Mouse (Mus musculus): ENCODE measurements at regions not wholly inside any gene's neighbourhood (a gene's known extent, or its start where the extent isn't known, plus 50 kb on each side); places are given as distances from the start of the nearest gene placed in this dataset.

DNA sequence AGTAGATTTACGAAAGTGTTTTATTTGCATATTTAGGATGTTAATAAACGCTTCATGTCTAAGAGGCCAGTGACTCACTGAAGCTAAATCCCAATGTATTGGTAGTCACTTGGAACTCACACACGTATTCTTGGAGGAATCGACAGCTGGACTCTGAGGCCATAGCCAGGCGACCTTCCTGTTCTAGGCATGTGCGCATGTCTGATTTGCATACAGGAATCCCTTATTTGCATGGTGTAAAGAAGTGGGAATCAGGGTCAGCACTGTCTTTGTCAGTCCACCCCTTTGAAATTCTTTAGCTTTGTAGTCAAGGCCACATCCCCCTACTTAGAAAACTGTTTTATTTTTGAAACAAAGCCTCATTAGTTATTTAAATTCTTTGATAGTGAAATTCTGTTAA, 308.4 kb downstream of the Fat4 start:
- Histone ChIP-seq H3K79me2 (replicated peaks; ENCODE audit: control insufficient read depth, extremely low read depth, insufficient read depth, poor library complexity, severe bottlenecking) (no peaks in the 10 kb centered on the region), H3K36me3 (replicated peaks in 1 of 2; ENCODE audit: control insufficient read depth in 1 of 2, insufficient read depth in 1 of 2, low read length in 1 of 2) (no peaks in the 10 kb centered on the region), H3K4me1 (ENCODE audit: control insufficient read depth in 1 of 2, insufficient read depth in 2 of 2) (peaks cover 0 to 3% of the 10 kb centered on the region in 2 experiments; a peak in 2 of 4 replicates), H3K27ac (ENCODE audit: insufficient read depth, low read depth) (no peak overlapping the region), H3K27me3 (replicated peaks) (no peaks in the 10 kb centered on the region), H3K9me3 (replicated peaks; ENCODE audit: low read length) (no peaks in the 10 kb centered on the region), H3K4me3 (replicated peaks in 1 of 3; ENCODE audit: low read depth in 2 of 3, low read length in 2 of 3, poor library complexity in 1 of 3) (no peak overlapping the region), H3K9ac (ENCODE audit: insufficient read depth, low read depth) (no peak overlapping the region), H3K4me2 (ENCODE audit: insufficient read depth, low read depth, poor library complexity, severe bottlenecking) (no peak overlapping the region)
- in situ Hi-C loops (cut with MboI; ENCODE audit: low pct_ligation_motif_present, low pct_unique_long_range_greater_than_20kb, low sequenced_read_pairs), result no loop called here
- DNase-seq (ENCODE audit: extremely low read depth), result peak; percentile 8
- dilution Hi-C loops (cut with MboI; ENCODE audit: extremely low pct_ligation_motif_present, extremely low pct_unique_long_range_greater_than_20kb, low sequenced_read_pairs), result no loop called here
- TF ChIP-seq POLR2AphosphoS2 (IDR thresholded peaks at IDR 0.05; ENCODE audit: low read depth, low read length) (no peak), MYC (IDR thresholded peaks at IDR 0.05; ENCODE audit: low read depth, low read length) (no peak), ZKSCAN1 (IDR thresholded peaks at IDR 0.05; ENCODE audit: borderline replicate concordance, low read depth, low read length) (no peak), IRF4 (IDR thresholded peaks at IDR 0.05; ENCODE audit: low read depth, low read length) (no peak), BHLHE40 (IDR thresholded peaks at IDR 0.05; ENCODE audit: low read depth, low read length) (peak; percentile 53), MAFK (IDR thresholded peaks at IDR 0.05; ENCODE audit: insufficient replicate concordance, low read length) (no peak)

DNA sequence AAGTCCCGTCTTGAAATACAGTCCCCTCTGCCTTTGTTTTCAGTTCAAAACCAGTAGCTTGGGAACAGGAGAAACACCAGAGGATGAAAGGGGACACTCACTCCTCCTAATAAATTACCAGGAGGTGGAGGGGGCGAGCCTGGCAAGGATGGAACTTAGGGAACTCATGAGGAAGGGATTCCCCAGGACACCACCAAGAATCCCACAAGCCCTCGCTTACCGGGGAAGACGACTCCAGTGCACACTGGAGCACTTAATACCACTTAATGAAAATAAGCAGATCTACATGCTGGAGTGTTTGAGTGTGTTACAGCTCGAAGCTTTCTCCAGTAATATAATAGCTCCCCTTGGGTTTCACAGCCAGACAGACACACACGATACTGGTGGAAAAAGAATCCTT, 315.9 kb downstream of the Fat4 start:
- H3K27me3 ChIP-seq (replicated peaks), result no peaks in the 10 kb centered on the region
- H3K4me3 ChIP-seq (replicated peaks in 1 of 3; ENCODE audit: low read depth in 2 of 3, low read length in 2 of 3, poor library complexity in 1 of 3), result no peak overlapping the region
- H3K79me2 ChIP-seq (replicated peaks; ENCODE audit: control insufficient read depth, extremely low read depth, insufficient read depth, poor library complexity, severe bottlenecking), result no peaks in the 10 kb centered on the region
- no peak for DNase-seq (ENCODE audit: extremely low read depth)
- TF ChIP-seq UBTF (IDR thresholded peaks at IDR 0.05; ENCODE audit: low read depth, low read length) (no peak), NELFE (IDR thresholded peaks at IDR 0.05; ENCODE audit: low read depth, low read length) (no peak), IRF4 (IDR thresholded peaks at IDR 0.05; ENCODE audit: low read depth, low read length) (no peak), POLR2AphosphoS2 (IDR thresholded peaks at IDR 0.05; ENCODE audit: low read depth, low read length) (no peak), RCOR1 (conservative IDR thresholded peaks at IDR 0.05; ENCODE audit: low read depth, low read length) (no peak), ZMIZ1 (IDR thresholded peaks at IDR 0.05; ENCODE audit: low read depth, low read length) (no peak), CHD2 (IDR thresholded peaks at IDR 0.05; ENCODE audit: low read length) (no peak), PAX5 (IDR thresholded peaks at IDR 0.05; ENCODE audit: low read length) (no peak), MYC (IDR thresholded peaks at IDR 0.05; ENCODE audit: low read depth, low read length) (no peak), ZC3H11A (IDR thresholded peaks at IDR 0.05; ENCODE audit: low read depth, low read length) (no peak), POLR2A (IDR thresholded peaks at IDR 0.05; ENCODE audit: low read depth, low read length) (no peak), GABPA (IDR thresholded peaks at IDR 0.05; ENCODE audit: insufficient replicate concordance, low read depth, low read length) (no peak), JUND (conservative IDR thresholded peaks at IDR 0.05; ENCODE audit: low read depth, low read length) (no peak), JUN (IDR thresholded peaks at IDR 0.05; ENCODE audit: insufficient read depth, low read depth, low read length) (no peak), MXI1 (IDR thresholded peaks at IDR 0.05; ENCODE audit: low read depth, low read length) (no peak), EP300 (IDR thresholded peaks at IDR 0.05; ENCODE audit: low read length) (no peak), MAX (IDR thresholded peaks at IDR 0.05; ENCODE audit: low read length) (no peak)
- dilution Hi-C loops (cut with MboI; ENCODE audit: extremely low pct_ligation_motif_present, extremely low pct_unique_long_range_greater_than_20kb, low sequenced_read_pairs), result no loop called here
- no peak overlapping the region for H3K9ac ChIP-seq (ENCODE audit: insufficient read depth, low read depth)
- in situ Hi-C loops (cut with MboI; ENCODE audit: low pct_ligation_motif_present, low pct_unique_long_range_greater_than_20kb, low sequenced_read_pairs), result no loop called here
- no peaks in the 10 kb centered on the region for H3K36me3 ChIP-seq (replicated peaks in 1 of 2; ENCODE audit: control insufficient read depth in 1 of 2, insufficient read depth in 1 of 2, low read length in 1 of 2)
- no peaks in the 10 kb centered on the region for H3K4me1 ChIP-seq (ENCODE audit: control insufficient read depth in 1 of 2, insufficient read depth in 2 of 2)
- H3K9me3 ChIP-seq (replicated peaks; ENCODE audit: low read length), result no peaks in the 10 kb centered on the region
- no peak overlapping the region for H3K4me2 ChIP-seq (ENCODE audit: insufficient read depth, low read depth, poor library complexity, severe bottlenecking)
- no peak overlapping the region for H3K27ac ChIP-seq (ENCODE audit: insufficient read depth, low read depth)
